Mouse (Mus musculus): ENCODE measurements around the gene Vcam1. TPM values are rescaled to one million over a fixed set of nuclear protein-coding genes. Genes with fewer than 3 reads are reported as not detected.

Vcam1 gene
- total RNA-seq, 4 experiments from 2014 or later: 13.1 to 31.7 (median 24.2) TPM

DNA sequence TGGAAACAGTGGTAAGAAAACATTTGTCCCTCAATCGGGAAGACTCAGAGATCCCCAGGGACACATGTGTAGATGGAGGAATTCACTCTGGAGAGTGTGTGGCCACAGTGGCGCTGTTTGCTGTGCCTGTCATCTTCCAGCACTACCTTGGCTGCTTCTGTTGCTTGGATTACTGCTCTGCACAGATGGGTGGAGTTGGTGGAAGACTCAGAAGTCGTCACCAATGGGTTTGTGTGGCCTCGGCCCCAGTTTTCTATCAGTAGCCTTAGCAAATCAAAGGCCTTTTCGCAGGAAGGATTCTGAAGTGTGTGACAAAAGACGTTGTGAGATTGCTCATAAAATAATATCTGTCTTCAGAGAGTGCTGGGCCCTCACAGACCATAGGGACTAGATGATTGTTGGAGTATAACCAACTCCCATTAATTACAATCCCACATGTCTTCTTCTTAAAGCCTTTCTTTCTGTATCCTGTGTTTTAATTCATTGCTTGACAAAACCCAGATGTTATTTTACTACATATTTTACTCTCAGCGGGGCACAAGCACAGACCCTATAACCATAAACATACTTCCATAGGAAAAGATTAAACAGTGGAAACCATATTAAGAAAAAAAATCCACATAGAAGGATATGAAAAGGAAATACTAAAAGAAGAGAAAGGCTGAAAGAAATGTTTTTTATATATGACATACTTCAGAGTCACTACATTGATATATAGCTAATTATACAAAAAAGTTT, 48.4 kb downstream of the Vcam1 start:
- no peak for DNase-seq

- no peak for DNase-seq
Observed at GRCm38 (mm10) chr3:116080166-116080788, 49.2 kb downstream of the Vcam1 start.

GRCm38 (mm10) chr3:116078490-116078889, 51.0 kb downstream of the Vcam1 start:
- no peak for DNase-seq

DNA sequence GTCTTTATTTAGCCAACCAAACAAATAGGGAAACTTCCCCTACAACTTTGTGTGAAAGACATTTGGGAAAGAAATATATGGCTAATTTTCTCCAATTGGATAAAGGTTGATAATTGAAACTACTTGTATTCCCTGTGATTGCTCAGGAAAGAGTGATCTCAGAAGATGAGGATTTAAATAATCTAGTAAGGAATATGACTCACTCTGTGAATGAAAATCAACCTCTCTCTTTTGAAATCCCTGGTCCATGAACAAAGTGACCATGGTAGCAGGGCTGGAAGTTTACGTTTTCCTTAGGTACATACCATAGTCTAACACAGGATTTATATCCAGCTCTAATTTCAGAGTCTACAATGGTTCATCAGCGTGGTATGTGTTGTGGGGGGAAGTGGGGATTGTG, 52.7 kb downstream of the Vcam1 start:
- no peak for DNase-seq

DNA sequence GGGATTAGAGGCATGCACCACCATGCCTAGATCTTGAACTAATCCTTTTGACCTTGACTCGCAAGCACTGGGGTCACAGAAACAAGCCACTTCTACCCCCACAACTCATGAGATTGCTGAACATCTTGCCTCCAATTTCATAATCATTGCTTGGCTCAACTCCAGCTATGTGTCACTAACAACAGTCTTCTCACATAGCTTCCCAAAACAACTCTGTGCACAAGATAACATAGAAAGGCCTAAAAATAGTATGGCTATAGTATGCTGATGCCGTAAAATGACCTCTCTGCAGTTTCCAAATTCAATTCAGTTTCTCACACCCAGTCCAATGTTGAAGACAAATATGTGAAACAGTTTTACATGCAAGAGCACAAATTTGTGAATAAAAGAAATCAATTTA, 56.9 kb downstream of the Vcam1 start:
- no peak for DNase-seq

GRCm38 (mm10) chr3:116062141-116062540, 67.3 kb downstream of the Vcam1 start:
- DNase-seq: no peak

DNA sequence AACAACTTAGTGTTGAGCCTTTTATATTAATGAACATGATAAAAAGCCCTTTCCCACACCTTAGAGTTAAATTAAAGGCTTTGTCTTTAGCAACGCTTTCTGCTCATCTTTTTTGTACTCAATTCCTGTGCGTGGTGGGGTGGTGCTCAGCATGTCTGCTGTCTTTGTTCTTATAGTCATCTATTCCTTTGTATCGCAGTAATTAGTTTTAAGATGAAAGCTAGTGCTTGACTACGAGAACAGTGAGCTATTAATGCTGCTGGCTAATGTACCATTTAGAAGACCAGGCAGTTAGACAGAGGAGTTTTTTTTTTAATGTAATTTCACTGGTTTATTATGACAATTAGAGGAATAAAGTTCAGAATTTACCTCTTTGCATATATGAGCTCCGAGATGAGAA, 69.2 kb downstream of the Vcam1 start:
- no peak for DNase-seq

Other genes starting within 250 kb of the Vcam1 start
- gene Dph5, start 241.9 kb downstream of the Vcam1 start, total RNA-seq (2022): 10 to 100 TPM; 19.4 to 27.2 (median 21.3) TPM
- 10 to 100 TPM; 44.6 to 47.6 (median 46.0) TPM for gene Slc30a7, start 122.3 kb downstream of the Vcam1 start, total RNA-seq (2022)
- 10 to 100 TPM; 23.5 to 26.9 (median 26.2) TPM for gene Extl2, start 122.2 kb downstream of the Vcam1 start, total RNA-seq (2022)
- gene Gpr88, start 123.8 kb upstream of the Vcam1 start, total RNA-seq (2022): 1 to 10 TPM in 2 of 4 experiments, under 1 TPM in 2; 0.45 to 1.7 (median 0.94) TPM